Mouse (Mus musculus) erythroblast, embryonic 14.5 days (primary cell): Measurements from ENCODE around the gene Arsb.

ENCODE experiments used
- GATA1 ChIP-seq: IDR thresholded peaks from 2 replicates; pipeline ENCODE4 v1.6.1; 2012; ENCODE audit warnings: low read length, inconsistent platforms, mixed read lengths
- TAL1 ChIP-seq: IDR thresholded peaks from 3 replicates; pipeline ENCODE4 v1.6.1; 2012; ENCODE audit warnings: low read length, inconsistent platforms, mixed read lengths

DNA sequence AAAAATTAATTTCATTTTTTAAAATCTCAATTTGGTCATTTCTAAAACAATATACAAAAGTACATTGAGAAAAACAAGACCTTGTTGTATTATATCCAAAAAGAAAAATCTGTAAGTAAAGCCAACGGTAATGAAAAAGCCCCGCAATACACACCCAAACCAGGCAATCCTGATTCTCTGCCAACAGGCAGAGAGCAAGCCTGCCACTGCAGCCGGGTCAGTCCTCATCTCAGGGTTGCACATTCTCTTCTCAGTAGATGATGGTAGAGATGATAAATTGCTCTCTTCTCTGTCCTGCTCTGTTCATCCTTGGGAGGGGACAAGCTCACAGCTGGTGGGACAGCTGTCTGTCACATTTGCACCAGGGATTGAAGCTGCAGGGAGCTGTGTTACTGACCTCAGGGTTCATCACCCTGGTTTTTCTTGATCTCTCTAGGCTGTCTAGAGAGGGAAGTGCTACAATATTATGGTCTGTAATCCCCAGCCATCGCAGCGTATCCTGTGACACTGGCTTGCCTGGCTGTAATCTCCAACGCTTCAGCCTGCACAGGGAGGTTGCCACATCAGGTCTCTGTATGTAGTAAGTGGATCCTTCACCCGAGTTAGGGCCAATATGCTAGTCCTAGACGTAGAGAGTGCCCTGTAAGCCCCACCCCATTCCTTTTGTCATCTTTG is 92.8 kb downstream of the Arsb start:
- no peak for TF ChIP-seq TAL1
- TF ChIP-seq GATA1 = no peak
